In genomic region chr19:36646132-36646828, GRCm38 (mm10) we compare ENCODE assay signal across 9 mouse cellular contexts.
A peak's percentile ranks its signal among the peaks of the same experiment; 100 is the strongest.
DNase-seq lines count a peak whose midpoint lies in the region; TF ChIP-seq lines count a peak whose summit lies in the region.
"Had no signal": no experiment of that assay in that cellular context is flagged by ENCODE, and none has a peak within 500 bp of the region (broad histone marks: within the 10 kb centered on the region; RNA-seq: fewer than 3 reads in every experiment).

No protein-coding gene starts in this region.

- no peak overlapping the region for H3K27ac ChIP-seq in kidney, adult 2 months (ENCODE audit: insufficient read depth, low read depth, low read length)
- H3K27ac ChIP-seq: midbrain, embryonic 12.5 days had no signal

- WGBS in kidney, adult 2 months, result 54% methylated on average over 7 of the region's 7 CpGs

- TF ChIP-seq POLR2A in kidney, adult 2 months (IDR thresholded peaks at IDR 0.05; ENCODE audit: low read depth, low read length), result no peak

- peak; percentile 24 for DNase-seq in left cerebral cortex, postnatal 4 days
- DNase-seq in left cerebral cortex, postnatal 14 days (ENCODE audit: low spot score in 2 of 2), result no peak
- DNase-seq in adrenal gland, postnatal 25 days, result peak; percentile 19
- peak; percentile 52 for DNase-seq in kidney, adult 2 months
- DNase-seq in lung, postnatal 14 days, result peak; percentile 27
- DNase-seq in cerebellum, adult 18-20 months, result no peak
- no peak for DNase-seq in natural killer cell, adult 2 months (ENCODE audit: low spot score in 2 of 2)
- DNase-seq in spleen, adult 12 weeks (ENCODE audit: low spot score), result no peak

- intact Hi-C loops in left cerebral cortex, postnatal 4 days (cut with DNase I), result no loop called here
- intact Hi-C loops in left cerebral cortex, postnatal 14 days (cut with DNase I), result no loop called here

- H3K4me1 ChIP-seq in kidney, adult 2 months (ENCODE audit: control insufficient read depth, insufficient read depth, low read length), result 0 out of 2 replicates have a peak, but pooled peaks cover 4% of the 10 kb centered on the region
- H3K4me1 ChIP-seq: midbrain, embryonic 12.5 days had no signal

- no peaks in the 10 kb centered on the region for H3K27me3 ChIP-seq in kidney, adult 2 months (replicated peaks; ENCODE audit: control insufficient read depth, insufficient read depth, low read length)
- H3K27me3 ChIP-seq: midbrain, embryonic 12.5 days had no signal

- H3K4me3 ChIP-seq in kidney, adult 2 months (ENCODE audit: insufficient read depth, low read depth, low read length), result no peak overlapping the region
- H3K4me3 ChIP-seq: midbrain, embryonic 12.5 days had no signal

- H3K36me3 ChIP-seq in kidney, adult 2 months (ENCODE audit: control insufficient read depth, insufficient read depth, low read length), result no peaks in the 10 kb centered on the region
- H3K36me3 ChIP-seq: midbrain, embryonic 12.5 days had no signal

- TF ChIP-seq CTCF in kidney, adult 2 months (conservative IDR thresholded peaks at IDR 0.05; ENCODE audit: insufficient read depth, insufficient read length, low read depth, low read length), result no peak

Comparison
In these comparisons a context has a peak if more than half of its experiments do, and no peak if none do; other contexts are left out.
1. DNase-seq: peak in left cerebral cortex, postnatal 4 days (single experiment), adrenal gland, postnatal 25 days (single experiment), kidney, adult 2 months (single experiment) and lung, postnatal 14 days (single experiment); none in left cerebral cortex, postnatal 14 days (0 of 2), cerebellum, adult 18-20 months (0 of 2), natural killer cell, adult 2 months (0 of 2) and spleen, adult 12 weeks (single experiment).